Mouse (Mus musculus): Measurements from ENCODE around the gene Gpm6b. TPM values are rescaled to one million over a fixed set of nuclear protein-coding genes. Genes with fewer than 3 reads are reported as not detected.

Gpm6b gene
- 0.88 and 1.1 TPM in 2 replicates for total RNA-seq (2017)

DNA sequence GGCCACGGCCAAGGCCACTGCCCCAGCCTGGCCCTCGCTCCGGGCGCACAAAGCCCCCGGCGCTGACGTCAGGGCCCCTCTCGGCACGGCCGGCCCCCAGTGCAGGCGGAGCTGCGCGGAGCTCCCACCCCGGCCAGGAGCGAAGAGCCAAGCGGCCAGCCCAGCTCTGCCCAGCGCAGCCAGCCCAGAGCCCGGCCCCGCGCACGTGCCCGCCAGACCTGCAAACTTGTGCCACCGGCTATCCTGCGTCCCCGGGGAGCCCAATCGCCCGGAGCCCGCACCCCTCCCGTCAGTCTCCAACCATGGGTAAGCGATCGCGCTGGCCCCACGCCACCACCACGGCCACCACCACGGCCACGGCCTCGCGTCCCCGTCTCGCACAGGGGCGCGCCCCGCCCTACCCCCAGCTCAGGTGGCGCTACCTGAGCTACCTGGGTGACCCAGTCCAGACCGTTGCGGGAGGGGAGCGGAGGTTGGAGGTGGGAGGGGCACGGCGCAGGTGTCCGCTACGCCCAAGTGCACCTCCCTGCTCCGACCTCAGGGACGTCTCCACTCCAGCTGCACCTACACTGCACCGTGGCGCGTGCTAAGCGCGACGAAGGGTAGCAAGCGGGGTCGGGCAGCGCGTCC, at the start of gene Gpm6b:
Gene Gpm6b, plus strand, starts transcription at position 81 of the 630 bp plus-strand sequence.
- ATAC-seq (replicated peaks in 1 of 2; ENCODE audit: insufficient read depth in 1 of 2, low FRiP score in 2 of 2, low TSS enrichment in 1 of 2, low read depth in 1 of 2, poor library complexity in 2 of 2, severe bottlenecking in 2 of 2), result peak; percentile 45 to 46; a peak in 2 of 4 replicates

DNA sequence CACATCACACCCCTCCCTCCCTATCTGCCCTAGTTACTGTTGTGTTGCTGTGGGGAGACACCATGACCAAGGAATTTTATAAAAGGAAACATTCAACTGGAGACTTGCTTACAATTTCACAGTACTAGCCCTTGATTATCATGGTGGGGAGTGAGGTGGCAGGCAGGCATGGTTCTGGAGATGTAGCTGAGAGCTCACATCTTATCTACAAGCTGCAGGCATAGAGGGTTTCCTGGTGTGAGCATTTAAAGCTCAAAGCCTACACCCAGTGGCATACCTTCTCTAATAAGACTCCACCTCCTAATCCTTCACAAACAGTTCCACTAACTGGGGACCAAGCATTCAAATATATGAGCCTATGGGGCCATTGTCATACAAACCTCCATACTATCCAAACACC, 42.4 kb upstream of the Gpm6b start:
- no peak for ATAC-seq (replicated peaks in 1 of 2; ENCODE audit: insufficient read depth in 1 of 2, low FRiP score in 2 of 2, low TSS enrichment in 1 of 2, low read depth in 1 of 2, poor library complexity in 2 of 2, severe bottlenecking in 2 of 2)

DNA sequence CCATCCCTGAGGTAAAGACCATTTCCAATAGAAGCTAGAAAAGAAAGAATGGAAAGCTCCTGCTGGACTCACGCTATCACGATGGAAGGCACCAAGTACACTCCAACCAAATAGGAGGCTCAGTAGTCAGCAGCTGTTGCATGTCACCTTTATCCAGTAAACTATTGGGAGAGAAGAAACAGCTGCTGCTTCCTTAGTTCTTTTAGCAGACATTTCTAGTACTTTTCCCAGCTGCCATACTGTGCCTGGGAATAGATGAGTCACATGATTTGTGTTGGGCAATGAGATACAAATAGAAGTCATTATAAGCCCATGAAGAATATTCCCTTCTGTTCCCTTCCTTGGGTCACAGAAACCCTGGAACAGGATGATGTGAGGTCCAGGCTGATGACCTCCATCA, 40.4 kb upstream of the Gpm6b start:
- ATAC-seq (replicated peaks in 1 of 2; ENCODE audit: insufficient read depth in 1 of 2, low FRiP score in 2 of 2, low TSS enrichment in 1 of 2, low read depth in 1 of 2, poor library complexity in 2 of 2, severe bottlenecking in 2 of 2), result no peak

DNA sequence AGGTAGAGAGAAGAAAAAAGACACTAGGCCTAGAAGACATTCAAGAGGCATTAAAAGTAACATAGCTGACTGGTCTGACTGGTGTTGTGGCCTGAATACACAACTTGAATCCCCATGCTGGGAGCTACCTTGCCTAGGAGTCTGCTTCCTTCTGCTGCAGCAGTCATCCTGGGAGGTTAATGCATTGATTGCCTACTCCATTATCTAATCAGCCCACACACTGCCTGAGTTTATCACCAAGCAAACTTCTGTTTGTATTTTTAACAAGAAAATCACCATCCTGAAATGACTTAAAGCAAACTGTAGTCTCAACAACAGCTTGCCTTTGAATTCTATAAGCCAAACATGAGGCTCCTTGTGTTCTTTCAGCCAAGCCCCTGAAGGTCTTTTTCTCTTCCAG, 38.9 kb upstream of the Gpm6b start:
- ATAC-seq (replicated peaks in 1 of 2; ENCODE audit: insufficient read depth in 1 of 2, low FRiP score in 2 of 2, low TSS enrichment in 1 of 2, low read depth in 1 of 2, poor library complexity in 2 of 2, severe bottlenecking in 2 of 2), result no peak

DNA sequence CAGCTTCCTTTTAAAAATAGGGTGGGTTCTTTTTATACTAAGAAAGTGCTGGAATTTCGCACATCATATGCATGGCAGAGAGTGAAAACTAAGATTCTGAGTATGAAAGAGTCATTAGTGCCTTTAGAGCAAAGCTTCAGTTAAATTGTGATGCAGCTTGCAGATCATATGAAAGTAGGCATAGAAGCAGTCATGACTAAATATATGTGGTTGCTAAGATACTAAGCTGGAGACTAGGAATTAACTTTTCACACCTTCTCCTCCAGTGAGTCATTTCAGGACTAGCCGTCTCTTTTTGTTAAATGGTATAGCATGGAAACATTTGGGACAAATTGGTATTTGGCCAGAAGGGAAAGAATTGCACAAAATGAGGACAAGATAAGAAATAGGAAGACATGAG, 24.1 kb upstream of the Gpm6b start:
- no peak for ATAC-seq (replicated peaks in 1 of 2; ENCODE audit: insufficient read depth in 1 of 2, low FRiP score in 2 of 2, low TSS enrichment in 1 of 2, low read depth in 1 of 2, poor library complexity in 2 of 2, severe bottlenecking in 2 of 2)

DNA sequence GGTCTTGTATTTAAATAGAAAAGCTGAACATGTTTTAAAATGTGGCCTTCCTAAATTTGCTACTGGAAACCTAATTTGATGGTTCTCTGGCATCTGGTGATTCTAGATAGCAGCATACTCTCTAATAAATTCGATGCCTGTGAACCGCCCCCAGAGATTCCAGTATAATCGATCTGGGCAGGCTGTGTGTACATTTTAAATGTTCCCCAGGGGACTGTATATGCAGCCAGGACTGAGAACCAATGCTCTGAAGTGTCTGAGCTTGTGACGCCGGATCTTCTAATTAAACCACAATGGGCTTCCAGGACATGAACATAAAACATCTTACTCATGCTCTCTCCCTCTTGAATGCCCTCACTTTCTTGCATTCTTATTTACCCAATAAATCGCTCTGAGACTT, 22.5 kb upstream of the Gpm6b start:
- no peak for ATAC-seq (replicated peaks in 1 of 2; ENCODE audit: insufficient read depth in 1 of 2, low FRiP score in 2 of 2, low TSS enrichment in 1 of 2, low read depth in 1 of 2, poor library complexity in 2 of 2, severe bottlenecking in 2 of 2)

DNA sequence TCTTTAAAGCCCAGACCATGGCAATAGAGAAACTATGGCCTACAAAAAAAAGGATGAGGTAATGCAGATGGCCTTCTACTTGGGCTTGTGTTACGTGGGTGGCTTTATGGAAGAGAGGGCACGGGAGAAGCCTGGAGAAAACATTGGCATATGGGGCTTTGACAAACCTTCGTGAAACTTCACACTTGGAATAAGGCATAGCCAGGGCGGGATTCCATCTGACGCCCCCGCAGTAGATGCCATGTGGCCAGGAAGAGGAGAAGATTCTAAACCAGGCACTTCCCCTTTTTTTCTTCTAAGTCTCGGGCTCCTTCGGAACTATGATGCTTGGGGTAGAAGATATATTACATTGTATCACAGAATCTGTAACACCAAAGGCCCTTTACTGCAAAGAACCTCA, 22.0 kb upstream of the Gpm6b start:
- ATAC-seq (replicated peaks in 1 of 2; ENCODE audit: insufficient read depth in 1 of 2, low FRiP score in 2 of 2, low TSS enrichment in 1 of 2, low read depth in 1 of 2, poor library complexity in 2 of 2, severe bottlenecking in 2 of 2), result 0 out of 4 replicates have a peak, but pooled peaks of 1 of the 2 experiments have one; percentile 27

DNA sequence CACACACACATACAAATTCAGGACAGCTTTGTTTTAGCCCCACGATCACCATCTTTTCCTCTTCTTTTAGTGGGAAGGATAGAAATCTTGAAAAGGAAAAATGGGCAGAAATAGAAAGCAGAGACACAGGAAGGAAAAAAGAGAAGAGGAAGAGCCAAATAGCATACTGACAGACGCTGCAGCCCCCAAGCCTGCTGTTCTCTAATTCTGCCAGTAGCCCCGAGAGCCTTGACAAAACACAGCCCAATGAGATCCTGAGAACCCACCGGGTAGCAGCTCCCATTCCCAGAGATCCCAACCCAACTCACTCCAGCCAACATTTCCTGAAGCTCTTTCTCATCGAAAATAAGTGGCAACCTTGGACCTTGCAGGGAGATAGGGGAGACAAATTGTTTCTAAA, 19.4 kb upstream of the Gpm6b start:
- ATAC-seq (replicated peaks in 1 of 2; ENCODE audit: insufficient read depth in 1 of 2, low FRiP score in 2 of 2, low TSS enrichment in 1 of 2, low read depth in 1 of 2, poor library complexity in 2 of 2, severe bottlenecking in 2 of 2), result no peak

DNA sequence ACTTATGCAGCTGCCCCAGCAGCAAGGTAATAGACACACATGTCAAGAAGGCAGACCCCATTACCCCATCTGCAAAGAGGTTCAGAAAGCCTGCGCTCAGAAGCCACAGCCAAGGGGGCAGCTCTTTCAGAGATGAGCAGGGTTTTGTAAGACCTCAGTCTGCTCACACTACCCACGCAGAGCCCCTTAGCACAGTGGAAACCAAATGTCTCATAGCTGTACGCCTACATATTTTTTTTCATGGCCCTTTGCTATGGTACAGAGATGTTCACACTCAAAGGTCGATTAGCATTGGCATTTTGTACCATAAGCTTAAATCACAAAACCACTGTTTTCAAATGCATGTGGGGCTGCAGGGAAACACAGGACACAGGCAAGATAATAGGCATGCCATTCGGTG, 11.9 kb upstream of the Gpm6b start:
- ATAC-seq (replicated peaks in 1 of 2; ENCODE audit: insufficient read depth in 1 of 2, low FRiP score in 2 of 2, low TSS enrichment in 1 of 2, low read depth in 1 of 2, poor library complexity in 2 of 2, severe bottlenecking in 2 of 2), result no peak

DNA sequence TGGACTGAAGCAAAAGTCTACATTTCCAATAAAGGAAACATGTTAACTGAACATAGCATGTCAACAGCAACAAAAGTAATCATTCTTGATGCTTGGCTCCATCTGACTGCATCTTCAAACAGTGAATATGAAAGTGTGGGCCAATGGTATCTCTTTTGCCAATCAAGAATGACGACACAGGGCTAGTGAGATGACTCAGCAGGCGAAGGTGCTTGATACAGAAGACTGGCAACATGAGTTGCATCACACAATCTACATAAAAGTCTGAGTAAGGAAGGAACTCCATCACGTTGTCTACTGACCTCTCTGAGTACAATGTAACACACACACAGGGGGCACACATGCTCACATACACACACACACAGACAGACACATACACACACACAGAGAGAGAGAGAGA, 9.0 kb upstream of the Gpm6b start:
- ATAC-seq (replicated peaks in 1 of 2; ENCODE audit: insufficient read depth in 1 of 2, low FRiP score in 2 of 2, low TSS enrichment in 1 of 2, low read depth in 1 of 2, poor library complexity in 2 of 2, severe bottlenecking in 2 of 2), result no peak

DNA sequence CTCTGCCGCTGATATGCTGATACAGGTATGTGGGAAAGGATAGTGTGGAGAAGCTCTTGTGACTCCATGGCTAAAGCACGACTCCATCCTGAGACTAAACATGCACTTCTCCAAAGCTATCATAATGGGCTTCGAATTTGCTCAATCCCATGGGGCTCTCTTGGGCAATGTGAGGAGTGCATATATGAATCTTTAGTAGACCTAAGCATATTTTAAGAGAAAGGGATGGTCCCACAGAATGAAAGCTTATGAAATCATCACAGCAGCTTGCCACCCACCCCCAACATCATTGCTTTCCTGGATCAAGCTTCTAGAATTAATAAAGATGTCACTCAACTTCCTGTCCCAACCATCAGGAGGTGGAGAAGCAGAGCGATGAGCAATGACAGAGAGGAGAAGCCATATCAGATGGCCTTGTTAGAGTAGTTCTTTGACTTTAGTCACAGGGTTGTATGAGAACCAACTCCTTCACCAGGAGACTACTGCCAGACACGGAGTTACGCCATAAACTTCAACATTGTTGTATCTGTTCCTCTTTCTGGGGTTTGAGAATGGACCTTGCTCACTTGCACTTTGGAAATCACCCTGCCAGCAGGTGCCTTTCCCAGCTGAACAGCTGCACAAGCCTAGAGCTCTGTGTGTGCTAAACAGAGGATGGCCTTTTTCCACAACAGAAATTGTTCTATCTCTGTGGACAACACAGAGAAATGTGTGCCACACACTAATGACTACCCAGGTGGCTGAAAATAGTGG, 8.0 kb upstream of the Gpm6b start:
- ATAC-seq (replicated peaks in 1 of 2; ENCODE audit: insufficient read depth in 1 of 2, low FRiP score in 2 of 2, low TSS enrichment in 1 of 2, low read depth in 1 of 2, poor library complexity in 2 of 2, severe bottlenecking in 2 of 2), result no peak; a peak in 1 of 4 replicates

DNA sequence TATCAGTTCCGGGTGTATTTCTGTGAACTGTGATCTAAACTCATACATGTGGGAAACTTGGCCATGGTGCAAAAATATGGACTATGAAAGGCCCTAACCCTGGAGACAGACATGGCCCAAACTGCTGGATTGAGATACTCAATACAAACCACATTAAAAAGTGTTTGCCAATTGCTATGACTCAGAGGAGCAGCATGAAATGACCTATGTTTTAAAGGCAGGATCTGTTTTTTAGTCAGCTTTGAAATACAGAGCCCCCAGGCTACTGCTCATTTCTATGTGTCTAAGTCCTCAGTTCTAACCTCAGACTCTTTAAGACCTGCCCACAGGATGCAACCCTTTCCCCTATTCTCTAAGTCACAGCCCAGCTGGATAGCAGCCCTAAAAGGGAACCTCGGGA, 2.6 kb upstream of the Gpm6b start:
- no peak for ATAC-seq (replicated peaks in 1 of 2; ENCODE audit: insufficient read depth in 1 of 2, low FRiP score in 2 of 2, low TSS enrichment in 1 of 2, low read depth in 1 of 2, poor library complexity in 2 of 2, severe bottlenecking in 2 of 2)

DNA sequence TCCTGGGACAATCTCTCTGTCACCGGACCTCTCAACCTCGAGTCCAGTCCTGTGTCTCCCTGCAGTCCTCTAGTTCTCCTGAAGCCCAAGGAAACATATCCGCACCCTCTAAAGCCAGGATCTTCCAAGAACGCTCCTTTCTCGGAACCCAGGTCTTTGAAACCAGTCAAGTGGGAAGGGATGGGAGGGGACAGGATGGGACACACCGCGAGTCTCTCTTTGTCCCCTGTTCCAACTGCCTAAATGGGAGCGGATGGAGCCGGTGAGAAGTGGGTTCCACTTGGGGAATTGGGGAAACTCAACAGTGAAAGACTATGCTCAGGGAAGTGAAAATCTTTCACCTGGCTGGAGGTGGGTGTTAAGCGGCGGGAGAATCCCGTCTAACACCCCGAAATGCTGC, 809 bp downstream of the Gpm6b start:
- no peak for ATAC-seq (replicated peaks in 1 of 2; ENCODE audit: insufficient read depth in 1 of 2, low FRiP score in 2 of 2, low TSS enrichment in 1 of 2, low read depth in 1 of 2, poor library complexity in 2 of 2, severe bottlenecking in 2 of 2)

DNA sequence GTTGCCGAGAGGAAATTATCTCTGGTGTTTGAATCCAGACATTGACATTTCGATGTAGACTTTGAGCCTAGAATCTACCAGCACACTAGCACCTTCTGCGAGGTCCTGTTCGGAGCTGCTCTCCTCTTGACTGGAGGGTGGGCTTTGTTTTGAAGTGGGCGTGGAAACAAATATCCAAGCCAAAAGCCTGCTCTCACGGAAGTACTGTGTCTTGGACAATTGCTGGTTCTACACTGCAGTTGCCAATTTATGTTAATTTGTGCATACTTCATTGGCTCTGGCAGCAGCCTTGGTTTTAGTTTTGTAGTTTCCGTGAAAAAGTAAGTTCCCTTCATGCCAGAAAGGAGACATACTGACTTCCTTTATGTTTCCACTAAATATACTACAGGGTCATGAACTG, 2.0 kb downstream of the Gpm6b start:
- ATAC-seq (replicated peaks in 1 of 2; ENCODE audit: insufficient read depth in 1 of 2, low FRiP score in 2 of 2, low TSS enrichment in 1 of 2, low read depth in 1 of 2, poor library complexity in 2 of 2, severe bottlenecking in 2 of 2), result no peak

DNA sequence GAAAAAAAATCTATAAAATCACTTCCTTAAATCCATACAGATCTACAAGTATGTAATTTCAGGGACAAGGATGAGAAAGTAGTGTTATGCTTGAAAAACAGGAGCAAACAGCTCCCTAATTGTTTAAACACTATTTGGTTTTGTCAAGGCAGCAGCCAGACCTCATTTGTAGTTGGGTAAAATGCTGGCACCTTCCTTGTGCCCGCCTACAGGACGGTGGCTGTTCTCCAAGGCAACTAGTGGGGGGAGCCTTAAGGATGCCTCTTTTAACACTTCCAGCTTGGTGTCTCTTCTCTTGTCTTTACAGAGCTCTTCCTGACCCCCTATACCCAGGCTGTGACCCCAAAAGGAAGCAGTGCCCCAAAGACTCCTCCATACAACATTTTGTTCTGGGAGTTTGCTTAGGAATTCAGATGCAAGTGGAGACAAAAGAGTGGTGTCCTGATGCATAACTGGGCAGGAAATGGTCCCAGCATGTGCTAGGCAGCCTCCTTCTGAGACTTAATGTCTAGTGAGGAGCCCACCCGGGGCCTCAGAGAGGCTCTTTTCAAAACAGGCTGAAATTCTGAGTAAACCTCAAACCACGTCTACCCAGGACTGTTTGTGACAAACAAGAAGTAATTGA, 4.7 kb downstream of the Gpm6b start:
- no peak for ATAC-seq (replicated peaks in 1 of 2; ENCODE audit: insufficient read depth in 1 of 2, low FRiP score in 2 of 2, low TSS enrichment in 1 of 2, low read depth in 1 of 2, poor library complexity in 2 of 2, severe bottlenecking in 2 of 2)

DNA sequence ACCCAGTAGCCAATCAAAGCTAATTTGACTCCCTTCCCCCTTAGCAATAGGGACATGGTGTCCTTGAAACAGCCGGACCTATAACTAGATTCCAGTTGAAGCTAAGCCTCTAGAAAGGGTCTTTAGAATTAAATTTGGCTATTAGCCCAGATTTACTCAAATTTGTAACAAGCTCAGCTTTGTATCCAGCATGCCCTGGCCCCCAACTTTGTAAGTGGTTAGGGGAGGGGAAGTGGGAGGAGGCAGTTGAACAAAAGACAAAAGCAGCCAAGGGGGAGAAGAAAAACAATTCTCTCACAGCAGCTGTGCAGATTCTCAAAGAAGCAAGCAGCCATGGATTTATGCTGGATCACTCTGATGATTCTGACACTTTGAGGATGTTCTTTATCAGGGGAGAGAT, 32.8 kb downstream of the Gpm6b start:
- ATAC-seq (replicated peaks in 1 of 2; ENCODE audit: insufficient read depth in 1 of 2, low FRiP score in 2 of 2, low TSS enrichment in 1 of 2, low read depth in 1 of 2, poor library complexity in 2 of 2, severe bottlenecking in 2 of 2), result no peak

DNA sequence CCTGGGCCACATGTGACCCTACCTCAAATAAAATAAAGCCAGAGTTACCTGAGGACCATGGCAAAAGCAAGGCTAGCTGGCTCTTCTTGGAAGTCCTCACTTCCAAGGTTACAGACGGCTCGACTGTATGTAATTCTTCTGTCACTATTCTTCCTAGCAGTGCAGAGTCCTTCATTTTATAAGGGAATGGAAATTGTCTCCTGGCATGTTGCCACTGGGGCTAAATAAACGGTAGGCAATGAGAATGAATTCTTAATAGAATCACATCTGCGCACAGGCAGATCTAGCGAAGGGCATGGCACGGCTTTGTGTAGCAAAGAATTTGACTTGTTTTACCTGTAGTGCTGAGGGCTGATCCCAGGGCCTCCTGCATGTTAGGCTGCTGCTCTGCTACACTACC, 33.9 kb downstream of the Gpm6b start:
- ATAC-seq (replicated peaks in 1 of 2; ENCODE audit: insufficient read depth in 1 of 2, low FRiP score in 2 of 2, low TSS enrichment in 1 of 2, low read depth in 1 of 2, poor library complexity in 2 of 2, severe bottlenecking in 2 of 2), result no peak

DNA sequence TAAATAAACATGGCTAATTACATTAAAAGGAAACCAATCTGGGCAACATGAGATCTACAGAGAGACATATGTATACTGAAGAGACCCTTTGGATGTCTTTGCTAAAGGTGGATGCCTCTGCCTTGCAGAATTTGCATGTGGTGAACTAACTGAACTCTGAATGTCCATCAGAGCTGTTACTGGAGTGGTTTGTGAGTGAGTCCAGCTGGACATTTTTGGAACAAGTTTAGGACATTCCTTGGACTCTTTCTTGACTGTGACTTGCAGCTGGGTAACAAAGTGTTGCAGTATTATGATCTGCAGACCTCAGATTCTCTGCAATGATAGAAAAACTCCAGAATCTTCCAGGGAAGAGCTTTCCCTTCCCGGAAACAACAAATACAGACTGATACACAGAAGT, 41.1 kb downstream of the Gpm6b start:
- ATAC-seq (replicated peaks in 1 of 2; ENCODE audit: insufficient read depth in 1 of 2, low FRiP score in 2 of 2, low TSS enrichment in 1 of 2, low read depth in 1 of 2, poor library complexity in 2 of 2, severe bottlenecking in 2 of 2), result no peak

Measured in hematopoietic stem cell, adult 5-6 weeks (primary cell).